Mouse (Mus musculus) small intestine, adult 2 months (tissue): ENCODE results near the gene Gstm6.

ENCODE experiments used
- CTCF ChIP-seq: fragments of 200-500 bp; IDR thresholded peaks from 2 replicates; pipeline ENCODE4 v1.5.1; 2012; ENCODE audit warnings: low read depth, mild to moderate bottlenecking, control low read depth, inconsistent platforms, low read length, moderate library complexity, mixed read lengths; ENCODE audit not compliant: insufficient replicate concordance, insufficient read length; ENCODE audit errors: extremely low read depth
- POLR2A ChIP-seq: fragments of 200-500 bp; IDR thresholded peaks from 2 replicates; pipeline ENCODE4 v1.6.1; 2012; ENCODE audit warnings: low read depth, mild to moderate bottlenecking, control low read depth, inconsistent platforms, low read length, moderate library complexity

DNA sequence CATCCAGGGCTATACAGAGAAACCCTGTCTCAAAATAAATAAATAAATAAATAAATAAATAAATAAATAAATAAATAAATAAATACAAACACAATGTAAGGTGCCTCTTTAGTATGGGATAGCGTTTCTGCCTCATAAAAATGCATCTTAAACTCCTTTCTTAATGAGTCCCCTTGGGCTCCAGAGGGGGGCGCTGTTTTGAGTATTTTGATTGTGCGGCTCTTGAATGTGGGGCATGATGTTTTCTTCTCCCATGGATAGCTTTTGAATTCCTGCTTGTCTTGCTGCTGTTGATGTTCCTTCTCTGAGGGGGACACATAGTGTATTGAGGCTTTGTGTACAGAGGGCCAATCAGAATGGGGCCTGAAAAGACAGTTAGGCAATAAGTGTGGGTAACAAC lies 26.5 kb downstream of the Gstm6 start:
- TF ChIP-seq CTCF (no peak), POLR2A (no peak)
